Mouse (Mus musculus) NIH3T3 (cell line): ENCODE measurements around the gene Secisbp2.

Experiments used
- DNase-seq: peaks from one replicate; pipeline ENCODE4 v3.0.0-alpha.2; 2012; ENCODE audit warnings: low read depth

The Secisbp2 gene

DNA sequence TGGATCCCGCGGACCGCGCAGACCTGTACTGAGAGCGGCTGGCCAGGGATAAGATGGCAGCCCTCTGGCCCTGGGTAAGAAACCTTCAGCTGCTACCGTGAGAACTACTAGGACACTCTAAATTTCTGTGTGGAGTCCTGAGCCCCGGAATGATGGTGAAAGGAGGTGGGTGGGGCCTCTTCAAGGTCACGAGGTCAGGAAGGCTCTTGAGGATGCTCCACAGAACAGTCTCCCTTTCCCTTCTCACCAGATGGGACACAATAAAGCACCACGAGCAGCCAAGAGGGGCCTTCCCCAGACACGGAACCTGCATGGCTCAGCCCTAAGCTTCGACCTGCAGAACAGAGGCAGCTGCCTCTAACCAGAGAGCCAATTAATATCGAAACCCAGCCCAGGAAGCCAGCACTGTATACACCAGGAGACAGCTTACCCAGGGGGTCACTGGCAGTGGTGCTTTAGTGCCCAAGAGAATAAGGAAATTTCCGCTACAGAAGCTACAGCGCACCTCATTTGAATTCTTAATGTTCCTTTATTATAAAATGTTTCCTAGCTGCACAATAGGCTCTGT is 80.7 kb downstream of the Secisbp2 start:
- no peak for DNase-seq
